Mouse (Mus musculus): ENCODE data around the gene Slc1a7. TPM values are rescaled to one million over a fixed set of nuclear protein-coding genes. Genes with fewer than 3 reads are reported as not detected.

The Slc1a7 gene
- polyA plus RNA-seq (2014; fragmentation: Nextera tagmentation; extraction: Ambion mirVana), result not detected in 2 replicates

DNA sequence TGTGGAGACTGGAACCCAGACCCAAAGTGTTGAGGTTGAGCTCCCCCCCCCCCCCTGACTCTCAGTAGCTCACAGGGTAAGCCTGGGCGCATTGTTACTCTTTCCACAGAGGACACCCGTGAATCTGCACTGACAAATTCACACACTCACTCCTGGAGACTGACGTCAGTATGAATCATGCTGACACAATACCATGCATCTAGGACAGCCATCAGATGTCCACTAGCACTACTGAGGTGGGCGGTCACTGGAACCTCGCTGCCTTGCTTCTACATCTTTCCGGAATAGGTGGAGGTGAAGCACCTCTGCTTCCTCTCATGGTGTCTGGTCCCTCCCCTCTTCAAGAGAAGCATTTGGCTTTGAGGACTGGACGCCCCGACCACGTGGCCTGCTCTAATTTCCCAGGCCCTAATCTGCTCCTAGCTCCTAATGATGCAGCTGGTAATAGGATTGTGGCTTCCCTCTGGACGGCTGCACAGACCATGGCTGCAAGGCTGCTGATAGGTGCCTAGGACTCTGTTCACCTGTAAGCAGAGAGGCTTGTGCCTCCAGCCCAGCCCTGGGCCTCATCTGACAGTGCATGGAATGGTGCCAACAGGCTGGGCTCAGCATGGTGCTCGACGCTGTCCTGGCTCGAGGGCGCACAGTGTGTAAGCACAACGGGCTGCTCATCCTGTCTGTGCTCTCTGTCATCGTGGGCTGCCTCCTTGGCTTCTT, at the start of gene Slc1a7:
Slc1a7 (plus strand) TSS at position 367 of the 717 bp plus-strand sequence.
- Histone ChIP-seq H3K4me3 (ENCODE audit: low read depth, low read length) (no peak within 1 kb of the TSS), H3K27me3 (ENCODE audit: control insufficient read depth, insufficient read depth, low read length) (no peaks in the 10 kb centered on the region), H3K36me3 (ENCODE audit: control insufficient read depth, insufficient read depth, low read length) (no peaks in the 10 kb centered on the region), H3K27ac (ENCODE audit: low read depth, low read length) (no peak within 1 kb of the TSS), H3K9me3 (ENCODE audit: control insufficient read depth, low read length) (no peaks in the 10 kb centered on the region), H3K9ac (ENCODE audit: low read length) (no peak within 1 kb of the TSS), H3K4me1 (ENCODE audit: control insufficient read depth, insufficient read depth, low read length) (no peaks in the 10 kb centered on the region; the same call in 1 of the 2 replicates), H3K4me2 (no peak within 1 kb of the TSS)
- no peak for ATAC-seq (ENCODE audit: low FRiP score)
- no peak for DNase-seq (ENCODE audit: low spot score, missing footprints)
- 83% methylated on average over 16 of the region's 16 CpGs for WGBS

GRCm38 (mm10) chr4:107920336-107920735, 47.8 kb upstream of the Slc1a7 start:
- H3K4me1 ChIP-seq (ENCODE audit: control insufficient read depth, insufficient read depth, low read length), result peaks cover 13% of the 10 kb centered on the region
- no peaks in the 10 kb centered on the region for H3K9me3 ChIP-seq (ENCODE audit: control insufficient read depth, low read length)
- no peak overlapping the region for H3K4me3 ChIP-seq (ENCODE audit: low read depth, low read length)
- no peaks in the 10 kb centered on the region for H3K27me3 ChIP-seq (ENCODE audit: control insufficient read depth, insufficient read depth, low read length)
- no peaks in the 10 kb centered on the region for H3K36me3 ChIP-seq (ENCODE audit: control insufficient read depth, insufficient read depth, low read length)
- DNase-seq (ENCODE audit: low spot score, missing footprints), result no peak
- H3K4me2 ChIP-seq, result no peak overlapping the region
- ATAC-seq (ENCODE audit: low FRiP score), result no peak
- H3K27ac ChIP-seq (ENCODE audit: low read depth, low read length), result no peak overlapping the region
- WGBS, result 96% methylated on average over 2 of the region's 2 CpGs
- H3K9ac ChIP-seq (ENCODE audit: low read length), result no peak overlapping the region

GRCm38 (mm10) chr4:107921152-107921695, 46.9 kb upstream of the Slc1a7 start:
- no peak overlapping the region for H3K4me2 ChIP-seq
- H3K27me3 ChIP-seq (ENCODE audit: control insufficient read depth, insufficient read depth, low read length), result no peaks in the 10 kb centered on the region
- no peak for DNase-seq (ENCODE audit: low spot score, missing footprints)
- H3K9ac ChIP-seq (ENCODE audit: low read length), result no peak overlapping the region
- no peak overlapping the region for H3K27ac ChIP-seq (ENCODE audit: low read depth, low read length)
- no peaks in the 10 kb centered on the region for H3K36me3 ChIP-seq (ENCODE audit: control insufficient read depth, insufficient read depth, low read length)
- peaks cover 13% of the 10 kb centered on the region for H3K4me1 ChIP-seq (ENCODE audit: control insufficient read depth, insufficient read depth, low read length)
- no peak overlapping the region for H3K4me3 ChIP-seq (ENCODE audit: low read depth, low read length)
- no peak for ATAC-seq (ENCODE audit: low FRiP score)
- WGBS, result 89% methylated on average over 8 of the region's 8 CpGs
- H3K9me3 ChIP-seq (ENCODE audit: control insufficient read depth, low read length), result no peaks in the 10 kb centered on the region

GRCm38 (mm10) chr4:107921952-107922351, 46.2 kb upstream of the Slc1a7 start:
- Histone ChIP-seq H3K4me3 (ENCODE audit: low read depth, low read length) (no peak overlapping the region), H3K9me3 (ENCODE audit: control insufficient read depth, low read length) (no peaks in the 10 kb centered on the region), H3K4me1 (ENCODE audit: control insufficient read depth, insufficient read depth, low read length) (peaks cover 13% of the 10 kb centered on the region), H3K4me2 (no peak overlapping the region; the same call in 1 of the 2 replicates), H3K36me3 (ENCODE audit: control insufficient read depth, insufficient read depth, low read length) (no peaks in the 10 kb centered on the region), H3K27me3 (ENCODE audit: control insufficient read depth, insufficient read depth, low read length) (no peaks in the 10 kb centered on the region), H3K9ac (ENCODE audit: low read length) (no peak overlapping the region; the same call in 1 of the 2 replicates), H3K27ac (ENCODE audit: low read depth, low read length) (no peak overlapping the region)
- ATAC-seq (ENCODE audit: low FRiP score) (no peak), DNase-seq (ENCODE audit: low spot score, missing footprints) (no peak)
- WGBS, result 67% methylated on average over 4 of the region's 4 CpGs

DNA sequence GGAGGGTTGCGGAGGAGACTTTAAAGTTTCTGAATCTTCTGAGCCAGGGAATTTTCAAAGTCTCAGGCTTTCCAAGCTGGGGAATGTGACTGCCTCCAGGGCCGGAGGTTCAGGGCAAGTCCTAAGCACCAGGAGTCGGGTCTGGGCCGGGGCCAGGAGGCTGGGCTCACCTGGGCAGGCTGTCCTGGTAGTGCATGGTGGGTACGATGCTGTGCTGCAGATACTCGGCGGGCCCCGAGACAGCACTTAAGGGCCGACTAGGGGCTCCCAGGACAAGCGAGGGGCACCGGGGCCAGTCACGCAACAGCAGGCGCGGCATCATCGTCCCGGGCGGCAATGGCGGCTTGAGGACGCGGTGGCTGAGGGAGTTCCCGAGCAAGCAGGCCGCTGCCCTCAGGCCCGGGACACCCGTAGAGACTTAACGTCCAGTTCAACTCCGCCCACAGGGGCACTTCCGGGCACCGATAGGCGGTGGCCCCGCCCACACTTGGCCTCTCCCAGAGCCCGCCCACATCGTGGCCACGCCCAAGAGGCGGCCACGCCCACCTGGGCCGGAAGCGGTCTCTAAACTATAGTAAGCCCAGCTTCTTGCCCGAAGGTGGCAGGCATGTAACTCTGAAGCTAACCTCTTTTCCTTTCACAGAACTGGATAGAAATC, 44.9 kb upstream of the Slc1a7 start, which contains the start of gene Cpt2:
Cpt2 (minus strand) TSS at position 466 of the 658 bp plus-strand sequence.
- ATAC-seq (ENCODE audit: low FRiP score) (peak; percentile 98), DNase-seq (ENCODE audit: low spot score, missing footprints) (peak; percentile 100)
- Histone ChIP-seq H3K27ac (ENCODE audit: low read depth, low read length) (peak within 1 kb of the TSS; percentile 25; the same call in 1 of the 2 replicates), H3K36me3 (ENCODE audit: control insufficient read depth, insufficient read depth, low read length) (no peaks in the 10 kb centered on the region), H3K27me3 (ENCODE audit: control insufficient read depth, insufficient read depth, low read length) (no peaks in the 10 kb centered on the region), H3K4me3 (ENCODE audit: low read depth, low read length) (peak within 1 kb of the TSS; percentile 74), H3K4me1 (ENCODE audit: control insufficient read depth, insufficient read depth, low read length) (peaks cover 13% of the 10 kb centered on the region), H3K9me3 (ENCODE audit: control insufficient read depth, low read length) (no peaks in the 10 kb centered on the region), H3K9ac (ENCODE audit: low read length) (peak within 1 kb of the TSS; percentile 88), H3K4me2 (peak within 1 kb of the TSS; percentile 88)
- 2% methylated on average over 38 of the region's 38 CpGs for WGBS

- H3K9ac ChIP-seq (ENCODE audit: low read length), result no peak overlapping the region
- no peaks in the 10 kb centered on the region for H3K9me3 ChIP-seq (ENCODE audit: control insufficient read depth, low read length)
- ATAC-seq (ENCODE audit: low FRiP score) (no peak), DNase-seq (ENCODE audit: low spot score, missing footprints) (no peak)
- 48% methylated on average over 7 of the region's 7 CpGs for WGBS
- H3K4me2 ChIP-seq, result peak overlapping the region; percentile 88
- no peak overlapping the region for H3K27ac ChIP-seq (ENCODE audit: low read depth, low read length)
- peak overlapping the region; percentile 74 for H3K4me3 ChIP-seq (ENCODE audit: low read depth, low read length)
- H3K4me1 ChIP-seq (ENCODE audit: control insufficient read depth, insufficient read depth, low read length), result peaks cover 13% of the 10 kb centered on the region
- H3K36me3 ChIP-seq (ENCODE audit: control insufficient read depth, insufficient read depth, low read length), result no peaks in the 10 kb centered on the region
- H3K27me3 ChIP-seq (ENCODE audit: control insufficient read depth, insufficient read depth, low read length), result no peaks in the 10 kb centered on the region
These were observed 44.3 kb upstream of the Slc1a7 start for GRCm38 (mm10) chr4:107923803-107924194.

- Histone ChIP-seq H3K4me2 (no peak overlapping the region), H3K27ac (ENCODE audit: low read depth, low read length) (no peak overlapping the region), H3K9ac (ENCODE audit: low read length) (no peak overlapping the region), H3K36me3 (ENCODE audit: control insufficient read depth, insufficient read depth, low read length) (no peaks in the 10 kb centered on the region), H3K27me3 (ENCODE audit: control insufficient read depth, insufficient read depth, low read length) (no peaks in the 10 kb centered on the region), H3K4me1 (ENCODE audit: control insufficient read depth, insufficient read depth, low read length) (no peaks in the 10 kb centered on the region), H3K4me3 (ENCODE audit: low read depth, low read length) (no peak overlapping the region), H3K9me3 (ENCODE audit: control insufficient read depth, low read length) (no peaks in the 10 kb centered on the region)
- 78% methylated on average over 2 of the region's 2 CpGs for WGBS
- no peak for DNase-seq (ENCODE audit: low spot score, missing footprints)
- no peak for ATAC-seq (ENCODE audit: low FRiP score)
These were observed 39.9 kb upstream of the Slc1a7 start for GRCm38 (mm10) chr4:107928269-107928668.

DNA sequence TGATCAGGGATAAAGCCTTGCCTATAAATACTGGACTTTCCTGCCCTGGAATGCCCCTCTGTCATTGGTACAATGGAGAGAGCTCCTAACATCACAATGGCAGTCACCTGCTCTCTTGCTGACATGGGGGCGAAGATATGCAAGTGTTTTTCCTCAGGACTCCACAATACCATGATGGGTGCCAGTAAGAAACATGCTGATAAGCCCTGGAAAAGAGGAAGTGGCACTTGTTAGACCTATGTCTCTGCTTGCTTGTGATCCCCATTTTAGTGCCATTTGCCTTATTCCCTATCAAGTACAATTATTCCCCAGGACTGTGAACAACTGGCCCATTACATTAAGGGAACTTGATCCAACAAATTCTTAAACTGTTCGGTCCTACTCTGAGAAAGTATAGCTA, 39.4 kb upstream of the Slc1a7 start:
- no peak overlapping the region for H3K4me3 ChIP-seq (ENCODE audit: low read depth, low read length)
- H3K4me1 ChIP-seq (ENCODE audit: control insufficient read depth, insufficient read depth, low read length), result no peaks in the 10 kb centered on the region
- no peak overlapping the region for H3K4me2 ChIP-seq
- no peak overlapping the region for H3K9ac ChIP-seq (ENCODE audit: low read length)
- no peaks in the 10 kb centered on the region for H3K9me3 ChIP-seq (ENCODE audit: control insufficient read depth, low read length)
- no peaks in the 10 kb centered on the region for H3K27me3 ChIP-seq (ENCODE audit: control insufficient read depth, insufficient read depth, low read length)
- no peaks in the 10 kb centered on the region for H3K36me3 ChIP-seq (ENCODE audit: control insufficient read depth, insufficient read depth, low read length)
- WGBS, result 82% methylated on average over 2 of the region's 2 CpGs
- no peak overlapping the region for H3K27ac ChIP-seq (ENCODE audit: low read depth, low read length)
- no peak for DNase-seq (ENCODE audit: low spot score, missing footprints)
- ATAC-seq (ENCODE audit: low FRiP score), result no peak

DNA sequence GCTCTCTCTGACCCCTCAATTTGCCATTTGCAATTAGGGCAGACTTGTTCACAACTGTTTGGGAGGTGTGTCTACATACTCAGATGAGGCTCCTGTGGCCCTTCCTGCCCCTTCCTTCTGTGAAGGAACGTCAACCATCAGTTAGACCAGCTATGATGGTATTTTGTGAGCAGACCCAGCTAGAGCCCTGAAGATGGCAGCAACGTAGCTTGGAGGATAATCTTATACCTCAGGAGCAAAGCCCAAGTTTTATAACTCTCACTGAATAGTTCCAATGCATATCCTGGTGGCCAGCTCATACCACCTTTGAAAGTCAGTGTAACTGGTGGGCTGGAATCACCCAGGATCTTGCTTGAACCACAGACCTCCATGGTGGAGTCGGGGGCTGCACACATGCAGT, 36.7 kb upstream of the Slc1a7 start:
- ATAC-seq (ENCODE audit: low FRiP score) (no peak), DNase-seq (ENCODE audit: low spot score, missing footprints) (no peak)
- no peak overlapping the region for H3K27ac ChIP-seq (ENCODE audit: low read depth, low read length)
- no peak overlapping the region for H3K9ac ChIP-seq (ENCODE audit: low read length)
- H3K4me2 ChIP-seq, result no peak overlapping the region
- no peaks in the 10 kb centered on the region for H3K36me3 ChIP-seq (ENCODE audit: control insufficient read depth, insufficient read depth, low read length)
- H3K4me1 ChIP-seq (ENCODE audit: control insufficient read depth, insufficient read depth, low read length), result no peaks in the 10 kb centered on the region
- H3K27me3 ChIP-seq (ENCODE audit: control insufficient read depth, insufficient read depth, low read length), result no peaks in the 10 kb centered on the region
- WGBS, result 77% methylated on average over 3 of the region's 3 CpGs
- no peak overlapping the region for H3K4me3 ChIP-seq (ENCODE audit: low read depth, low read length)
- H3K9me3 ChIP-seq (ENCODE audit: control insufficient read depth, low read length), result no peaks in the 10 kb centered on the region
